Mouse (Mus musculus) heart, postnatal 0 days (tissue): ENCODE measurements around the gene Nsf.

Experiments
- CTCF ChIP-seq: IDR thresholded peaks from 2 replicates; pipeline ENCODE4 v1.5.1; 2016; ENCODE audit warnings: antibody characterized with exemption, control low read depth, low read depth
- EP300 ChIP-seq: IDR thresholded peaks from 2 replicates; pipeline ENCODE4 v1.6.1; 2016; ENCODE audit warnings: antibody characterized with exemption, low read depth

DNA sequence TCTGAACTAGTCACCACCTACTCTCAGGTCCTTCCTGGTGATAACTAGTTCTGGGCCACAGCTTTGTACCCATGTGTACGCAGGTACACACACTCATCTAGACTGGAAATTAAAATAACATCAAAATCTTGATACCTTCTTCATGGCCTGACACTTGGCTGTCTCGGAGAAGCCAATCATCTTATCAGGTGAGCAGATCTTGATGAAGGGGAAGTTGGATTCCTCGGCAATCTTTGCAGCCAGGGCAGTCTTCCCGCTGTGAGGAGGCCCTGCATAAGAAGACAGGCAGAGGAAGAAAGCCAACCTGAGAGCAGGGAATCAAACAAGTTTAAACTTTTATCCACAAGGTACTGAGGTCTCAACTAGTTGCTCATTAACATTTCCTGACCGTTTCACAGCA is 95.1 kb downstream of the Nsf start:
- TF ChIP-seq CTCF: no peak
- no peak for TF ChIP-seq EP300
